Mouse (Mus musculus): ENCODE data around the gene Odf2. TPM values are rescaled to one million over a fixed set of nuclear protein-coding genes. Genes with fewer than 3 reads are reported as not detected.

Gene Odf2
- polyA plus RNA-seq, 1 experiment from 2014 or later: 101 TPM

DNA sequence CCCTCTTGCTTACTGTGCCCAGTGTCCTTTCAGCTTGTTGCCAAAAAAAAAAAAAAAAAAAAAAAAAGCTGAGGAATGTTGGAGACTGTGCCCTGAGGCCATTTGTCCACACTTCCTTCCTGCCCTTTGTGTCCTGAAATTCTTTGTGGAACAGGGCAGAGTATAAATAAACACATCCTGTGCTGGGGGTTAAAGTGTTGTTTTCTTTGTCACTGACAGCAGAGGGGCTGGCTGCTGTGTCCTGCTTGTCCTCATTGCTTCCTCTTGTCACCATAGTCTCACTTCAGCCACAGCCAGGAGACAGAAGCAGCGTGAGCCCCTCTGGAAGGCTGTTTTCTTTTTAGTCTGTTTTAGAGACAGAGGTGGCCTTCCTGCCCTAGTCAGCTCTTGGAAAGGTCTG, 55.7 kb downstream of the Odf2 start:
- ATAC-seq (ENCODE audit: insufficient number of reproducible peaks, insufficient read depth, low FRiP score, low TSS enrichment, low read depth): no peak
- 47% methylated on average over 1 of the region's 1 CpGs for WGBS

GRCm38 (mm10) chr2:29948896-29949295, 59.9 kb downstream of the Odf2 start:
- peaks cover 90% of the 10 kb centered on the region for H3K36me3 ChIP-seq

More for the DNA sequence above, 55.7 kb downstream of the Odf2 start:
- no peak overlapping the region; the same call in 1 of the 2 replicates for H3K27ac ChIP-seq
- no peaks in the 10 kb centered on the region for H3K27me3 ChIP-seq
- H3K4me2 ChIP-seq: no peak overlapping the region
- no peak overlapping the region for H3K9ac ChIP-seq (replicated peaks)
- H3K4me3 ChIP-seq (replicated peaks): no peak overlapping the region
- H3K4me1 ChIP-seq (replicated peaks): no peaks in the 10 kb centered on the region
- peaks cover 97% of the 10 kb centered on the region for H3K36me3 ChIP-seq
- no peaks in the 10 kb centered on the region for H3K9me3 ChIP-seq

DNA sequence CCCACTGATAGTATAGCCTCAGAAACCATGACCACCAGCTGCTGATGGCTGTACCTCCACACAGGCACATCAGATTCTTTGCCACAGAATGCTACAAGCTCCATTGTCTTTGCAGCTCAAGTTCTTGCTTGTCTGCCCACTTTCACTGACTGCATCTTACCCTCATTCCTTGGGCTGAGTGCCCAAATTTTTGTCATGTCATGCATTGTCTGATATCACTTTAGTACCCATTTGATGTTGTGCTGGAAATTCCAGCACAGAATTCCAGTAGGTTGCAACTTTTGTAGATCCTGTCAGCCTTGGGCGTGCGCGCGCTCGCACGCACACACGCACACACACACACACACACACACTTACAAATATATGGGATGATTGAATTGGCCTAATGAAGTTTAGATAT, 72.2 kb downstream of the Odf2 start:
- H3K4me2 ChIP-seq: no peak overlapping the region
- no peaks in the 10 kb centered on the region for H3K27me3 ChIP-seq
- no peaks in the 10 kb centered on the region for H3K9me3 ChIP-seq
- 95% methylated on average over 7 of the region's 7 CpGs for WGBS
- no peak overlapping the region for H3K9ac ChIP-seq (replicated peaks)
- H3K4me3 ChIP-seq (replicated peaks): no peak overlapping the region
- H3K36me3 ChIP-seq: peaks cover 40% of the 10 kb centered on the region
- no peak for ATAC-seq (ENCODE audit: insufficient number of reproducible peaks, insufficient read depth, low FRiP score, low TSS enrichment, low read depth)
- no peak overlapping the region for H3K27ac ChIP-seq
- H3K4me1 ChIP-seq (replicated peaks): no peaks in the 10 kb centered on the region; the same call in 1 of the 2 replicates

More at GRCm38 (mm10) chr2:29948896-29949295, 59.9 kb downstream of the Odf2 start:
- H3K27me3 ChIP-seq: no peaks in the 10 kb centered on the region
- no peaks in the 10 kb centered on the region for H3K4me1 ChIP-seq (replicated peaks)
- no peak overlapping the region for H3K27ac ChIP-seq
- no peaks in the 10 kb centered on the region for H3K9me3 ChIP-seq
- no peak overlapping the region for H3K4me2 ChIP-seq
- H3K9ac ChIP-seq (replicated peaks): no peak overlapping the region
- 92% methylated on average over 5 of the region's 5 CpGs for WGBS
- H3K4me3 ChIP-seq (replicated peaks): no peak overlapping the region
- no peak for ATAC-seq (ENCODE audit: insufficient number of reproducible peaks, insufficient read depth, low FRiP score, low TSS enrichment, low read depth)

DNA sequence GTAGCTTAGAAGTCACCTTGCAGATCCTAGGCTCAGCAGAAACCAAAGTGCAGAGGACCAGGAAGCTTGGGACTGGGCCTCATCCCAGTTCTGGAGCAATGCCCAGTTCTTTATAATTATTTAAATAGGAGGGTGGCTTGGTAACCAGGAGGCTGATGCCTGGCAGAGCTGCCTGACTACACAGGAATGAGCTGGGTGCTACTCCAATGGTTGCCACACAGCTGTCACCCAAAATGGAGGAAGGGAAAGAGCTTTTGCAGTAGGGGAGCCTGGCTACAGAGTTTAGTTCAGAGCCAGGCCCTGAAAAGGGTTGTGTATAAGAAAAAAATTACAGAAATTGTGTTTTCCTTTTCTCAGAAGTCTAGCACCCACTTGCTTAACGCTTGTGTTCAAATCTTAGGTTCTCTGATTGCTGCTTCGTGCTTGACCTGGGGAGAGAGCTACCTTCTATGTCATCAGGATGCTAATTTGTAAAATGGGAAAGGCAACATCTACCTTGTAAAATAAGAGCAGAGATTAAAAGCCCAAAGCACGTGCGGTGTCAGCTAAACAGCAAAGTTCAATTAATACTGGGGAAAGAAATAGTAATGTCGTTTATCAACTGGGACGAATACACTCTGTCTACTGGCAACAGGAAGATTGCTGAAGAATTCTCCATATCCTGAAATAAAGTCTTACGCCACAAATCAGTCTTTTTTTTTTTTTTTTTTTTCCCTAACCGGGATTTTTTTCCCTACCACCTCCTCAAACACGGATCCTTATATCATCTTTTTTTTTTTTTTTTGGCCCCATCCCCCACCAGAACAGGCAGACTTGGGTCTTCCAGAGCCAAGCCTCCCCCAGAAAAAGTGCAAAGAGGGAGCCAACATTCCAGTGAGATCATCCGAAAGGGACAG, 75.6 kb downstream of the Odf2 start:
- peak overlapping the region; percentile 61 for H3K4me2 ChIP-seq
- ATAC-seq (ENCODE audit: insufficient number of reproducible peaks, insufficient read depth, low FRiP score, low TSS enrichment, low read depth): no peak
- no peaks in the 10 kb centered on the region for H3K27me3 ChIP-seq

DNA sequence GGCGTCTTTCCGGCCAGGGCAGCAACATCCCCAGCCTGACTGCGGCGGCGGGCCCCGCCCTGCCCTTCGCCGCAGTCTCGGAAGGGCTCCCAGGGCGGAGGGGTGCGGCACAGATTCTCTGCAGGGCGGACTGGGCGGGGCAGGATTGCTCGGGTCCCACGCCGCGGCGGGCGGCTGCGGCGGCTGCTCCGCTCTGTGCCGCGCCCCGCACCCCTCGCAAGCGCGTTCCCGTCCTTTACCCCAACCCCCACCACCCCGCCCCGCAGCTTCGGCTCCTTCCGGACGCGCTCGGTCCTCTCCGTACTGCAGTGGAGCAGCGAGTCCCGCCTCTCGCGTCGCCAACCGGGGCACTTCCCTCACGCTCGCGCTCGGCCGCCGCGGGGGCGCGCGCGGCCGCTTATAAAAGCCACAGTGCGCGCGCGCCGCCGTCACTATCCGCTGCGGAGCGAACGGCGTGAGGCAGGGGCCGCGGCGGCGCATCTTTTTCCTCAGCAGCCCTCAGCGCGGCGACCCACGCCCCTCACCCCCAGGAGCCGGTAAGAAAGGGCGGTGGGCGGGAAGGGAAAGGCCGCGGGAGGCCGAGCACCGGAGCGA, 76.3 kb downstream of the Odf2 start, which contains the start of gene Sptan1:
Sptan1 (plus strand) TSS at position 311 of the 594 bp plus-strand sequence.
- ATAC-seq (ENCODE audit: insufficient number of reproducible peaks, insufficient read depth, low FRiP score, low TSS enrichment, low read depth): peak; percentile 99

More for the DNA sequence above, 75.6 kb downstream of the Odf2 start:
- H3K36me3 ChIP-seq: peaks cover 21% of the 10 kb centered on the region
- H3K9ac ChIP-seq (replicated peaks): peak overlapping the region; percentile 98
- 20% methylated on average over 10 of the region's 10 CpGs for WGBS
- peak overlapping the region; percentile 87 for H3K27ac ChIP-seq
- H3K9me3 ChIP-seq: no peaks in the 10 kb centered on the region
- peaks cover 24% of the 10 kb centered on the region for H3K4me1 ChIP-seq (replicated peaks)
- peak overlapping the region; percentile 91 for H3K4me3 ChIP-seq (replicated peaks)

DNA sequence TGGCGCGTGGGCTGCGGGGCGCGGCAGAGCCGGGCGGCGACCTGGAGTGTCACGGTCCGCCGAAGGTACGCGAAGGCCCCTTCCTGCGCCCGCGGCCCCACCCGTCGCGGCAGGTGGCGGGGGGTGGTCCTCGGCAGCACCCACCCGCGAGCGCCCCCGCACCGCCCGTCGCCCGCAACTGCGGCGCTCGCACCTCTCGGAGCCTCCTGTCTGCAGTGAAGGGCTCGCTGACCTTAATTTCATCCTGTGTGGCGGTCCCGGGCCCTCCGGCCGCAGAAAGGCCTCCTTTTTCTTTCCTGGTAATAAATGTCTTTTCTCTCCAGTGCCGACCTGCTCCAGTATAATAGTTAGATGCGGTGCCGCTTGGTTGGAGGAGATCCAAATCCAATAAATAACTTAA, 76.9 kb downstream of the Odf2 start:
- H3K4me1 ChIP-seq (replicated peaks): peaks cover 24% of the 10 kb centered on the region
- peak; percentile 21; the same call in 1 of the 2 replicates for ATAC-seq (ENCODE audit: insufficient number of reproducible peaks, insufficient read depth, low FRiP score, low TSS enrichment, low read depth)
- no peaks in the 10 kb centered on the region for H3K9me3 ChIP-seq
- WGBS: under 1% methylated on average over 41 of the region's 41 CpGs
- H3K4me3 ChIP-seq (replicated peaks): peak overlapping the region; percentile 91
- H3K27ac ChIP-seq: peak overlapping the region; percentile 87
- peak overlapping the region; percentile 61 for H3K4me2 ChIP-seq
- peak overlapping the region; percentile 98 for H3K9ac ChIP-seq (replicated peaks)
- peaks cover 21% of the 10 kb centered on the region for H3K36me3 ChIP-seq
- no peaks in the 10 kb centered on the region for H3K27me3 ChIP-seq

More for the DNA sequence above, 76.3 kb downstream of the Odf2 start, which contains the start of gene Sptan1:
- Histone ChIP-seq H3K4me3 (replicated peaks) (peak within 1 kb of the TSS; percentile 91), H3K9me3 (no peaks in the 10 kb centered on the region), H3K4me2 (peak within 1 kb of the TSS; percentile 61), H3K27ac (peak within 1 kb of the TSS; percentile 87), H3K9ac (replicated peaks) (peak within 1 kb of the TSS; percentile 98), H3K27me3 (no peaks in the 10 kb centered on the region), H3K36me3 (peaks cover 21% of the 10 kb centered on the region), H3K4me1 (replicated peaks) (peaks cover 24% of the 10 kb centered on the region)
- under 1% methylated on average over 77 of the region's 82 CpGs for WGBS

DNA sequence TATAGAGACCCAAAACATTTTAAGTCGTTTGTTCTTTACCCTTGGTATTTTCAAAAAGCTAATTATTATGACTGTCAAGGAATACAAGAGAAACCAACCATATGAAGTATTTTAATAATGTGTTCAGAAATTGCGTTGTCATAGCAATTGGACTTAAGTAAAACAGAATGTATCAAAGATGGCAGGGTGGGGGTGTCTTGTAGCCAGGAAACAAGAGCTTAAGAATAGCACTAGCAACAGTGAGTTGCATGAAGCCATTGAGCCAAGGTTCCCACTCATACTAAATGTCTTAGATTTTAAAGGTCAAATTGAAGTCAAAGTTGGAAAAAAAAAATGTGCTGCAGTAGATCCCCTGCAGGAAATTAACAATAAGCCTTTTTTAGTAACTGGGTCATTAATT, 77.8 kb downstream of the Odf2 start:
- 72% methylated on average over 2 of the region's 2 CpGs for whole genome bisulfite sequencing
- Histone ChIP-seq H3K27me3 (no peaks in the 10 kb centered on the region), H3K36me3 (peaks cover 21% of the 10 kb centered on the region), H3K4me2 (peak overlapping the region; percentile 61), H3K4me1 (replicated peaks) (peaks cover 25% of the 10 kb centered on the region), H3K9ac (replicated peaks) (peak overlapping the region; percentile 98), H3K27ac (no peak overlapping the region), H3K9me3 (no peaks in the 10 kb centered on the region), H3K4me3 (replicated peaks) (peak overlapping the region; percentile 91)
- ATAC-seq (ENCODE audit: insufficient number of reproducible peaks, insufficient read depth, low FRiP score, low TSS enrichment, low read depth): no peak

DNA sequence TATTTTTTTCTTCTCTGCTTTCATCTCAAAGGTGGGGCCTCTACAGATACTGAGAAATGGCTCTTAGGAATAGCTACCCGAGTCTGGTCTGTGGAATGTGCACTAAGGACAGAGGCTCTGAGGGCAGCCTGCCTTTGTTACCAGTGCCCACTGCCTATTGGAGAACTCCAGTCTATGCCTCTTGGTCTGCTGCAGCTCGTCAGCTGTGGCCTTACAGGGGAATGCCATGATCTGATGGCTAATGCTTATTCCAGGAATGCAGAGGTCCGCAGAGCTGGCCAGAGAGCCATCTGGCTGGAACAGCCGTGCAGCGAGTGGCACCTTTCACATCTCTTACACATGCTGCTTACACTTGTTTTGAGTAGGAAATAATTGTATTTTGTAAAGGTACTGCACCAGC, 78.7 kb downstream of the Odf2 start:
- no peak overlapping the region for H3K4me3 ChIP-seq (replicated peaks)
- H3K4me1 ChIP-seq (replicated peaks): peaks cover 30% of the 10 kb centered on the region
- H3K36me3 ChIP-seq: peaks cover 21% of the 10 kb centered on the region
- H3K9me3 ChIP-seq: no peaks in the 10 kb centered on the region
- H3K27me3 ChIP-seq: no peaks in the 10 kb centered on the region
- H3K4me2 ChIP-seq: peak overlapping the region; percentile 61; the same call in 1 of the 2 replicates
- 61% methylated on average over 5 of the region's 5 CpGs for WGBS
- H3K27ac ChIP-seq: no peak overlapping the region
- H3K9ac ChIP-seq (replicated peaks): no peak overlapping the region
- ATAC-seq (ENCODE audit: insufficient number of reproducible peaks, insufficient read depth, low FRiP score, low TSS enrichment, low read depth): no peak

GRCm38 (mm10) chr2:29968638-29969037, 79.6 kb downstream of the Odf2 start:
- no peaks in the 10 kb centered on the region for H3K27me3 ChIP-seq
- peaks cover 30% of the 10 kb centered on the region for H3K4me1 ChIP-seq (replicated peaks)
- peaks cover 21% of the 10 kb centered on the region for H3K36me3 ChIP-seq
- no peak overlapping the region for H3K4me3 ChIP-seq (replicated peaks)
- no peak overlapping the region for H3K9ac ChIP-seq (replicated peaks)
- no peak for ATAC-seq (ENCODE audit: insufficient number of reproducible peaks, insufficient read depth, low FRiP score, low TSS enrichment, low read depth)
- H3K27ac ChIP-seq: no peak overlapping the region
- 78% methylated on average over 5 of the region's 5 CpGs for WGBS
- no peak overlapping the region for H3K4me2 ChIP-seq
- no peaks in the 10 kb centered on the region for H3K9me3 ChIP-seq

DNA sequence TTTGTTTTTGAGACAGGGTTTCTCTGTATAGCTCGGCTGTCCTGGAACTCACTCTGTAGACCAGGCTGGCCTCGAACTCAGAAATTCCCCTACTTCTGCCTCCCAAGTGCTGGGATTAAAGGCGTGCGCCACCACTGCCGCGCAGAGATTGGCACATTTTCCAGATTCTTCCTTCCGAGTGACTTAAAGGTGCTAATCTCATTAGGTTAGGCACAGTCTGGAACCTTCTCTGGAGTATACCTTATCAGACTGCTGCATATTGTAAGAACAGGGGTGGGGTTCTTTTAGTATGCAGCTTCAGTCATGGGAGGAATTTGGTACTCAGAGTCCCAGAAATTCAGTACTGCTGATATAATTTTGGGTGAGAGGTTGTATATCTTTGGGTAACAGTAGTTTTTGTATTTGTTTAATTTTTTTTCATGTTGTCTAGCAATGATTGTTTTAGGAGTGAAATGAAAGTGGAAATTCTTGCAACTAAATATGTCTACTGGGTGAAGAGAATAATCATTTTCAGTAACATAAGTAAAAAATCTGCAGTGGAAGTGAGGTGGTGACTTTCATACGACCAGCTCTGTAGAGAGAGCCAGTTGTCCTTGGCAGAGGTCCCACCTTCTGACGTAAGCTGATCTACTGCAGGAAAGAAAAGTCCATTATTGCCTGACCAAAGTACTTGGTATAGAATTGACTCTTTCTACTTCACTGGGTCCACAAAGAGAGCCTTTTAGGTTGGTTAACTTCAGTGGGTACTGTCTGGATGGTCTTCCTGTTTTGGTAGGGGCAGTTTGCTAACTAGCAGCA, 83.0 kb downstream of the Odf2 start:
- H3K4me1 ChIP-seq (replicated peaks): peaks cover 23% of the 10 kb centered on the region
- H3K36me3 ChIP-seq: peaks cover 29% of the 10 kb centered on the region
- H3K9ac ChIP-seq (replicated peaks): no peak overlapping the region
- H3K9me3 ChIP-seq: no peaks in the 10 kb centered on the region
- no peaks in the 10 kb centered on the region for H3K27me3 ChIP-seq
- H3K27ac ChIP-seq: peak overlapping the region; percentile 50; the same call in 1 of the 2 replicates
- WGBS: 85% methylated on average over 9 of the region's 9 CpGs
- H3K4me3 ChIP-seq (replicated peaks): no peak overlapping the region
- ATAC-seq (ENCODE audit: insufficient number of reproducible peaks, insufficient read depth, low FRiP score, low TSS enrichment, low read depth): no peak
- no peak overlapping the region for H3K4me2 ChIP-seq
